Mouse (Mus musculus) forebrain, postnatal 0 days (tissue): ENCODE data around the gene Pex19. TPM values are rescaled to one million over a fixed set of nuclear protein-coding genes. Genes with fewer than 3 reads are reported as not detected.

ENCODE experiments used
- ATAC-seq: fragments of 200-750 bp; cut with Nextera tagmentation; 2 replicates; pipeline ENCODE4 v1.8.0; 2017; ENCODE audit warnings: mild to moderate bottlenecking, moderate library complexity
- DNase-seq: peaks from one replicate; pipeline ENCODE4 v3.0.0-alpha.2; 2015
- H3K27ac ChIP-seq: fragments of 300-500 bp; sonication (generic); 2 replicates; pipeline ENCODE4 v1.5.1; 2014; ENCODE audit warnings: low read depth, mild to moderate bottlenecking, antibody characterized with exemption, low read length, moderate library complexity, mixed read lengths
- H3K27me3 ChIP-seq: fragments of 300-500 bp; sonication (generic); 2 replicates; pipeline ENCODE4 v1.6.1; 2014; ENCODE audit warnings: mild to moderate bottlenecking, low read length, mixed read lengths; ENCODE audit not compliant: insufficient read depth
- H3K36me3 ChIP-seq: fragments of 300-500 bp; sonication (generic); 2 replicates; pipeline ENCODE4 v1.6.1; 2014; ENCODE audit warnings: mild to moderate bottlenecking, moderate library complexity; ENCODE audit not compliant: insufficient read depth
- H3K4me1 ChIP-seq: fragments of 300-500 bp; sonication (generic); 2 replicates; pipeline ENCODE4 v1.6.1; 2014; ENCODE audit warnings: antibody characterized with exemption; ENCODE audit not compliant: insufficient read depth
- H3K4me2 ChIP-seq: fragments of 300-500 bp; sonication (generic); 2 replicates; pipeline ENCODE4 v1.6.1; 2014; ENCODE audit warnings: low read depth, mild to moderate bottlenecking, moderate library complexity
- H3K4me3 ChIP-seq: fragments of 300-500 bp; sonication (generic); 2 replicates; pipeline ENCODE4 v1.5.1; 2014; ENCODE audit warnings: low read depth, low read length, mixed read lengths
- H3K9ac ChIP-seq: fragments of 300-500 bp; sonication (generic); 2 replicates; pipeline ENCODE4 v1.6.1; 2014; ENCODE audit warnings: mild to moderate bottlenecking
- H3K9me3 ChIP-seq: fragments of 300-500 bp; sonication (generic); 2 replicates; pipeline ENCODE4 v1.6.1; 2016; ENCODE audit warnings: low read length
- CTCF ChIP-seq: sonication (generic); IDR thresholded peaks from 2 replicates; pipeline ENCODE4 v1.5.1; 2016; ENCODE audit warnings: antibody characterized with exemption, control low read depth, low read depth
- WGBS: fragments of 180-500 bp; shearing (Covaris S2); extraction: QIAGEN DNeasy Blood & Tissue Kit; methylation state at CpG from one replicate; pipeline ENCODE4 v1.1.7; 2014; 5-methylcytosine and 5-hydroxymethylcytosine counted together
- polyA plus RNA-seq: library from polyadenylated mRNA; unstranded; fragments of >200 nt; fragmentation: Nextera tagmentation; extraction: Ambion mirVana; gene quantifications from 2 replicates; pipeline ENCODE4 v1.2.1, GENCODE M21; 2015
- total RNA-seq: library from RNA; depleted of rRNA; stranded (reverse); fragments of >200 nt; gene quantifications from 2 replicates; pipeline ENCODE4 v1.2.3, GENCODE M21; 2014; rRNA removed

Pex19 gene
- total and polyA plus RNA-seq, 2 experiments from 2014 or later: 136 to 161 TPM

DNA sequence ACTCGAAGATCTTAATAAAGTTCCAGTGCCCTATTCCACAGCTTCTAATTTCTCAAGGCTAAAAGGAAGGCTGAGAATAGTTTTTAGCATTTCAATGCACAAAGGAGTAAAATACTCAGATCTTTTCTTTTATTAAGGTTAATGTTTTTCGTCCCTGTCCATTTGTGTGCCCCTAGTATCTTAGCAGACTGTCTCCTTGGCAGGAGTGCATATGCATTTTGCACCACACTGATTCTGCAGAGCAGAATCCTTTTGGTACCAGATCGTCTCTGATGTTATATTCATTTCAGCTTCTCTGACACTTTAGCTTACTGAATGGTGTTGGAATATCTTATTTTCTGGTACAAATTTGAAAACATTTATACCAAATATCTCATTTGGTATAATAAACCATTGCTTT lies 55.2 kb downstream of the Pex19 start:
- DNase-seq: no peak

DNA sequence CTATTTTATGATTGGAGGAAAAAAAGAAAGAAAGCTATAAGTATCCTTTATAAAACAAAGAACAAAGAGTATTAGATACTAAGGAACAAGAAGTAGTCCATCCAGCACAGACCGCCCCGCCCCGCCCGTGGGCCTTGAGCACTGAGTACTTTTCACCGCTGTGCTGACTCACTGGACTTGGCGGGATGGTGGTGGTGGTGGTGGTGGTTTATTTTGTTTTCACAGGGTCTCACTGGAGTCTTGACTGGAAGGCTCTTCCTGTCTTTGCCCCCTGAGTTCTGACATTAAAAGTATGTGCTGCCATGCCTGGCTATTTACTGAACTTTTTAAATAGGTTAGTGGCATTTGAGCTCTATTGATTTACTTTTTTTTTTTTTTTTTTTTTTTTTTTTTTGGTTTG lies 56.5 kb downstream of the Pex19 start:
- no peak overlapping the region for H3K4me3 ChIP-seq
- no peak for DNase-seq
- no peak for TF ChIP-seq CTCF
- peaks cover 25% of the 10 kb centered on the region for H3K36me3 ChIP-seq
- no peaks in the 10 kb centered on the region for H3K27me3 ChIP-seq
- no peaks in the 10 kb centered on the region for H3K9me3 ChIP-seq
- H3K4me1 ChIP-seq: no peaks in the 10 kb centered on the region
- no peak for ATAC-seq
- H3K27ac ChIP-seq: no peak overlapping the region
- H3K9ac ChIP-seq: no peak overlapping the region
- 98% methylated on average over 6 of the region's 6 CpGs for WGBS
- H3K4me2 ChIP-seq: no peak overlapping the region

More for the DNA sequence above, 55.2 kb downstream of the Pex19 start:
- no peak for ATAC-seq
- H3K4me2 ChIP-seq: no peak overlapping the region
- 86% methylated on average over 3 of the region's 3 CpGs for WGBS
- no peaks in the 10 kb centered on the region for H3K9me3 ChIP-seq
- no peak overlapping the region for H3K9ac ChIP-seq
- no peak overlapping the region for H3K4me3 ChIP-seq
- no peaks in the 10 kb centered on the region for H3K4me1 ChIP-seq
- no peaks in the 10 kb centered on the region for H3K27me3 ChIP-seq
- no peak for TF ChIP-seq CTCF
- H3K27ac ChIP-seq: no peak overlapping the region
- peaks cover 23% of the 10 kb centered on the region for H3K36me3 ChIP-seq

DNA sequence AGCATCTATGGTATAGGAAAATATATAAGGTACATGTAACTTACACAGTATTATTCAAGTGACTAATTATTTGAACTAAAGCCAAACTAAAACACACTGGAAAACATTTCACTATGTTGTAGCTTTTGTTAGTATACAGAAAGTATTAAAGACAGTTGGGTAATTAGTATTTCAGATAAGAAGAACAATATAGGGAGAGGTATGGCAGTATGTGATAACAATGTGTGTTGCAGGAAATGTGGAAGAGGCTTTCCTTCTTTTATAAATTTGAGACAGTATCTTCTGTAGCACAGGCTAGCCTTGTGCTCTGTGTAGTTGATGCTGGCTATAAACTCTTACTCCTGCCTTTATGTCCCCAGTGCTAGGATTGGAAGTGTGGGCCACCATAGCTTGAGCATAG lies 57.4 kb downstream of the Pex19 start:
- DNase-seq (no peak), ATAC-seq (no peak)
- Histone ChIP-seq H3K27me3 (no peaks in the 10 kb centered on the region), H3K4me3 (no peak overlapping the region), H3K36me3 (peaks cover 29% of the 10 kb centered on the region), H3K27ac (no peak overlapping the region), H3K9ac (no peak overlapping the region), H3K9me3 (no peaks in the 10 kb centered on the region), H3K4me1 (no peaks in the 10 kb centered on the region), H3K4me2 (no peak overlapping the region)
- no peak for TF ChIP-seq CTCF

Other genes with a start within 250 kb of the Pex19 start
- gene Gm10521, start 231.1 kb upstream of the Pex19 start, total RNA-seq: 0.08 TPM in 1 of 2 replicates, not detected in the other
- gene Gm10521, start 231.1 kb upstream of the Pex19 start, polyA plus RNA-seq: not detected in 2 replicates
- gene Slamf6, start 209.2 kb upstream of the Pex19 start, total RNA-seq: not detected in 2 replicates
- gene Slamf6, start 209.2 kb upstream of the Pex19 start, polyA plus RNA-seq: 0.14 and 0.34 TPM in 2 replicates
- gene Vangl2, start 98.3 kb upstream of the Pex19 start, total RNA-seq: 47.2 and 63.4 TPM in 2 replicates
- gene Vangl2, start 98.3 kb upstream of the Pex19 start, polyA plus RNA-seq: 35.3 and 37.3 TPM in 2 replicates
- 0.95 and 1.0 TPM in 2 replicates for gene Nhlh1, start 69.2 kb upstream of the Pex19 start, total RNA-seq
- gene Nhlh1, start 69.2 kb upstream of the Pex19 start, polyA plus RNA-seq: 0.20 and 0.47 TPM in 2 replicates
- 199 and 241 TPM in 2 replicates for gene Copa, start 44.2 kb upstream of the Pex19 start, total RNA-seq
- gene Copa, start 44.2 kb upstream of the Pex19 start, polyA plus RNA-seq: 127 and 151 TPM in 2 replicates
- gene Ncstn, start 44.0 kb upstream of the Pex19 start, total RNA-seq: 61.9 and 73.1 TPM in 2 replicates
- 77.1 and 93.9 TPM in 2 replicates for gene Ncstn, start 44.0 kb upstream of the Pex19 start, polyA plus RNA-seq
- gene Dcaf8, start 21.3 kb downstream of the Pex19 start, total RNA-seq: 66.8 and 76.8 TPM in 2 replicates
- 49.4 and 62.7 TPM in 2 replicates for gene Dcaf8, start 21.3 kb downstream of the Pex19 start, polyA plus RNA-seq
- gene Pea15a, start 80.0 kb downstream of the Pex19 start, total RNA-seq: 265 and 281 TPM in 2 replicates
- 412 and 475 TPM in 2 replicates for gene Pea15a, start 80.0 kb downstream of the Pex19 start, polyA plus RNA-seq
- gene Casq1, start 93.1 kb downstream of the Pex19 start, total RNA-seq: 0.76 and 2.2 TPM in 2 replicates
- 3.3 and 3.5 TPM in 2 replicates for gene Casq1, start 93.1 kb downstream of the Pex19 start, polyA plus RNA-seq
- gene Atp1a4, start 131.7 kb downstream of the Pex19 start, total RNA-seq: not detected in 2 replicates
- gene Atp1a4, start 131.7 kb downstream of the Pex19 start, polyA plus RNA-seq: not detected in 2 replicates
- gene Igsf8, start 134.9 kb downstream of the Pex19 start, total RNA-seq: 117 and 136 TPM in 2 replicates
- 110 and 113 TPM in 2 replicates for gene Igsf8, start 134.9 kb downstream of the Pex19 start, polyA plus RNA-seq
- 213 and 294 TPM in 2 replicates for gene Atp1a2, start 171.3 kb downstream of the Pex19 start, total RNA-seq
- gene Atp1a2, start 171.3 kb downstream of the Pex19 start, polyA plus RNA-seq: 54.4 and 75.2 TPM in 2 replicates
- gene Kcnj9, start 202.6 kb downstream of the Pex19 start, total RNA-seq: 7.5 and 8.6 TPM in 2 replicates
- gene Kcnj9, start 202.6 kb downstream of the Pex19 start, polyA plus RNA-seq: 2.9 and 4.8 TPM in 2 replicates
- gene Kcnj10, start 214.5 kb downstream of the Pex19 start, total RNA-seq: 3.2 and 4.1 TPM in 2 replicates
- gene Kcnj10, start 214.5 kb downstream of the Pex19 start, polyA plus RNA-seq: 1.4 and 2.9 TPM in 2 replicates
- gene Pigm, start 249.8 kb downstream of the Pex19 start, total RNA-seq: 10.4 and 14.5 TPM in 2 replicates
- gene Pigm, start 249.8 kb downstream of the Pex19 start, polyA plus RNA-seq: 1.9 and 2.3 TPM in 2 replicates